Mouse (Mus musculus): ENCODE results near the gene Gm45711. TPM values are rescaled to one million over a fixed set of nuclear protein-coding genes. Genes with fewer than 3 reads are reported as not detected.

Gm45711 gene
- polyA plus RNA-seq, 1 experiment from 2014 or later = not detected

GRCm38 (mm10) chr8:104248276-104248675 lies 61.6 kb downstream of the Gm45711 start, which contains the start of gene Tk2:
Tk2 (minus strand) TSS chr8:104248558.
- H3K4me2 ChIP-seq (replicated peaks; ENCODE audit: low read depth, low read length) = peak within 1 kb of the TSS; percentile 84
- H3K9ac ChIP-seq (replicated peaks; ENCODE audit: low read length) = peak within 1 kb of the TSS; percentile 86
- H3K36me3 ChIP-seq (ENCODE audit: insufficient read depth, low read length) = peaks cover 2% of the 10 kb centered on the region; the same call in 1 of the 2 replicates
- H3K27ac ChIP-seq (ENCODE audit: low read length) = 0 out of 2 replicates have a peak within 1 kb of the TSS, but pooled peaks have one; percentile 59
- no peaks in the 10 kb centered on the region for H3K27me3 ChIP-seq (ENCODE audit: insufficient read depth, low read length)
- peak within 1 kb of the TSS; percentile 98 for H3K4me3 ChIP-seq (ENCODE audit: low read length)
- under 1% methylated on average over 28 of the region's 28 CpGs for WGBS
- ATAC-seq (ENCODE audit: low FRiP score, low TSS enrichment) = peak; percentile 87
- H3K4me1 ChIP-seq (ENCODE audit: insufficient read depth, low read length) = peaks cover 27% of the 10 kb centered on the region
- H3K9me3 ChIP-seq (ENCODE audit: low read length) = no peaks in the 10 kb centered on the region

- H3K4me2 ChIP-seq (replicated peaks; ENCODE audit: low read depth, low read length) = peak overlapping the region; percentile 84
- H3K27ac ChIP-seq (ENCODE audit: low read length) = 0 out of 2 replicates have a peak overlapping the region, but pooled peaks have one; percentile 59
- ATAC-seq (ENCODE audit: low FRiP score, low TSS enrichment) = peak; percentile 7; the same call in 1 of the 2 replicates
- peak overlapping the region; percentile 98 for H3K4me3 ChIP-seq (ENCODE audit: low read length)
- WGBS = 3% methylated on average over 11 of the region's 11 CpGs
- no peaks in the 10 kb centered on the region for H3K9me3 ChIP-seq (ENCODE audit: low read length)
- H3K9ac ChIP-seq (replicated peaks; ENCODE audit: low read length) = peak overlapping the region; percentile 86
- peaks cover 27% of the 10 kb centered on the region for H3K4me1 ChIP-seq (ENCODE audit: insufficient read depth, low read length)
- no peaks in the 10 kb centered on the region for H3K27me3 ChIP-seq (ENCODE audit: insufficient read depth, low read length)
- H3K36me3 ChIP-seq (ENCODE audit: insufficient read depth, low read length) = peaks cover 5% of the 10 kb centered on the region
These were observed 62.0 kb downstream of the Gm45711 start for GRCm38 (mm10) chr8:104247908-104248275.

GRCm38 (mm10) chr8:104247054-104247907 lies 62.6 kb downstream of the Gm45711 start:
- peak overlapping the region; percentile 86 for H3K9ac ChIP-seq (replicated peaks; ENCODE audit: low read length)
- peaks cover 27% of the 10 kb centered on the region for H3K4me1 ChIP-seq (ENCODE audit: insufficient read depth, low read length)
- no peaks in the 10 kb centered on the region for H3K27me3 ChIP-seq (ENCODE audit: insufficient read depth, low read length)
- H3K27ac ChIP-seq (ENCODE audit: low read length) = no peak overlapping the region
- peak overlapping the region; percentile 98 for H3K4me3 ChIP-seq (ENCODE audit: low read length)
- H3K9me3 ChIP-seq (ENCODE audit: low read length) = no peaks in the 10 kb centered on the region
- ATAC-seq (ENCODE audit: low FRiP score, low TSS enrichment) = no peak
- H3K4me2 ChIP-seq (replicated peaks; ENCODE audit: low read depth, low read length) = peak overlapping the region; percentile 84
- peaks cover 11% of the 10 kb centered on the region for H3K36me3 ChIP-seq (ENCODE audit: insufficient read depth, low read length)
- 55% methylated on average over 22 of the region's 22 CpGs for WGBS

- 79% methylated on average over 4 of the region's 4 CpGs for WGBS
- no peak overlapping the region for H3K27ac ChIP-seq (ENCODE audit: low read length)
- peaks cover 21% of the 10 kb centered on the region for H3K4me1 ChIP-seq (ENCODE audit: insufficient read depth, low read length)
- H3K9ac ChIP-seq (replicated peaks; ENCODE audit: low read length) = no peak overlapping the region
- H3K4me3 ChIP-seq (ENCODE audit: low read length) = no peak overlapping the region
- H3K9me3 ChIP-seq (ENCODE audit: low read length) = no peaks in the 10 kb centered on the region
- peaks cover 15% of the 10 kb centered on the region for H3K36me3 ChIP-seq (ENCODE audit: insufficient read depth, low read length)
- no peak overlapping the region for H3K4me2 ChIP-seq (replicated peaks; ENCODE audit: low read depth, low read length)
- no peak for ATAC-seq (ENCODE audit: low FRiP score, low TSS enrichment)
- no peaks in the 10 kb centered on the region for H3K27me3 ChIP-seq (ENCODE audit: insufficient read depth, low read length)
These were observed 63.3 kb downstream of the Gm45711 start for GRCm38 (mm10) chr8:104246621-104247020.

- H3K4me1 ChIP-seq (ENCODE audit: insufficient read depth, low read length) = peaks cover 11% of the 10 kb centered on the region
- H3K9ac ChIP-seq (replicated peaks; ENCODE audit: low read length) = no peak overlapping the region
- H3K4me3 ChIP-seq (ENCODE audit: low read length) = no peak overlapping the region
- WGBS = 67% methylated on average over 12 of the region's 12 CpGs
- ATAC-seq (ENCODE audit: low FRiP score, low TSS enrichment) = no peak
- no peak overlapping the region for H3K27ac ChIP-seq (ENCODE audit: low read length)
- peaks cover 40% of the 10 kb centered on the region for H3K36me3 ChIP-seq (ENCODE audit: insufficient read depth, low read length)
- no peaks in the 10 kb centered on the region for H3K27me3 ChIP-seq (ENCODE audit: insufficient read depth, low read length)
- no peak overlapping the region for H3K4me2 ChIP-seq (replicated peaks; ENCODE audit: low read depth, low read length)
- no peaks in the 10 kb centered on the region for H3K9me3 ChIP-seq (ENCODE audit: low read length)
These were observed 67.7 kb downstream of the Gm45711 start for GRCm38 (mm10) chr8:104242038-104242644.

GRCm38 (mm10) chr8:104239418-104239861 lies 70.4 kb downstream of the Gm45711 start:
- H3K4me1 ChIP-seq (ENCODE audit: insufficient read depth, low read length) = no peaks in the 10 kb centered on the region
- H3K4me2 ChIP-seq (replicated peaks; ENCODE audit: low read depth, low read length) = no peak overlapping the region
- no peaks in the 10 kb centered on the region for H3K27me3 ChIP-seq (ENCODE audit: insufficient read depth, low read length)
- H3K9me3 ChIP-seq (ENCODE audit: low read length) = no peaks in the 10 kb centered on the region
- H3K4me3 ChIP-seq (ENCODE audit: low read length) = no peak overlapping the region
- peaks cover 53% of the 10 kb centered on the region for H3K36me3 ChIP-seq (ENCODE audit: insufficient read depth, low read length)
- no peak overlapping the region for H3K9ac ChIP-seq (replicated peaks; ENCODE audit: low read length)
- no peak for ATAC-seq (ENCODE audit: low FRiP score, low TSS enrichment)
- 87% methylated on average over 10 of the region's 10 CpGs for WGBS
- no peak overlapping the region for H3K27ac ChIP-seq (ENCODE audit: low read length)

GRCm38 (mm10) chr8:104234573-104234972 lies 75.3 kb downstream of the Gm45711 start:
- no peak overlapping the region for H3K27ac ChIP-seq (ENCODE audit: low read length)
- H3K9ac ChIP-seq (replicated peaks; ENCODE audit: low read length) = no peak overlapping the region
- WGBS = 50% methylated on average over 6 of the region's 6 CpGs
- peaks cover 60% of the 10 kb centered on the region for H3K36me3 ChIP-seq (ENCODE audit: insufficient read depth, low read length)
- ATAC-seq (ENCODE audit: low FRiP score, low TSS enrichment) = peak; percentile 57
- no peaks in the 10 kb centered on the region for H3K9me3 ChIP-seq (ENCODE audit: low read length)
- H3K4me3 ChIP-seq (ENCODE audit: low read length) = no peak overlapping the region
- no peaks in the 10 kb centered on the region for H3K27me3 ChIP-seq (ENCODE audit: insufficient read depth, low read length)
- no peak overlapping the region for H3K4me2 ChIP-seq (replicated peaks; ENCODE audit: low read depth, low read length)
- H3K4me1 ChIP-seq (ENCODE audit: insufficient read depth, low read length) = no peaks in the 10 kb centered on the region

- H3K27ac ChIP-seq (ENCODE audit: low read length) = no peak overlapping the region
- peaks cover 67% of the 10 kb centered on the region for H3K36me3 ChIP-seq (ENCODE audit: insufficient read depth, low read length)
- no peaks in the 10 kb centered on the region for H3K9me3 ChIP-seq (ENCODE audit: low read length)
- H3K4me3 ChIP-seq (ENCODE audit: low read length) = no peak overlapping the region
- H3K4me2 ChIP-seq (replicated peaks; ENCODE audit: low read depth, low read length) = no peak overlapping the region
- ATAC-seq (ENCODE audit: low FRiP score, low TSS enrichment) = no peak
- H3K4me1 ChIP-seq (ENCODE audit: insufficient read depth, low read length) = no peaks in the 10 kb centered on the region
- WGBS = 96% methylated on average over 5 of the region's 5 CpGs
- H3K9ac ChIP-seq (replicated peaks; ENCODE audit: low read length) = no peak overlapping the region
- H3K27me3 ChIP-seq (ENCODE audit: insufficient read depth, low read length) = no peaks in the 10 kb centered on the region
These were observed 77.0 kb downstream of the Gm45711 start for GRCm38 (mm10) chr8:104232919-104233318.

- no peak for ATAC-seq (ENCODE audit: low FRiP score, low TSS enrichment)
These were observed 77.8 kb downstream of the Gm45711 start for GRCm38 (mm10) chr8:104232039-104232438.

More at GRCm38 (mm10) chr8:104232039-104232438, 77.8 kb downstream of the Gm45711 start:
- no peaks in the 10 kb centered on the region for H3K4me1 ChIP-seq (ENCODE audit: insufficient read depth, low read length)
- H3K4me2 ChIP-seq (replicated peaks; ENCODE audit: low read depth, low read length) = no peak overlapping the region
- no peak overlapping the region for H3K27ac ChIP-seq (ENCODE audit: low read length)
- no peak overlapping the region for H3K4me3 ChIP-seq (ENCODE audit: low read length)
- WGBS = 93% methylated on average over 4 of the region's 4 CpGs
- no peaks in the 10 kb centered on the region for H3K9me3 ChIP-seq (ENCODE audit: low read length)
- H3K9ac ChIP-seq (replicated peaks; ENCODE audit: low read length) = no peak overlapping the region
- H3K36me3 ChIP-seq (ENCODE audit: insufficient read depth, low read length) = peaks cover 74% of the 10 kb centered on the region
- no peaks in the 10 kb centered on the region for H3K27me3 ChIP-seq (ENCODE audit: insufficient read depth, low read length)
